ENCODE assay signal across 8 mouse cellular contexts in the genomic region with DNA sequence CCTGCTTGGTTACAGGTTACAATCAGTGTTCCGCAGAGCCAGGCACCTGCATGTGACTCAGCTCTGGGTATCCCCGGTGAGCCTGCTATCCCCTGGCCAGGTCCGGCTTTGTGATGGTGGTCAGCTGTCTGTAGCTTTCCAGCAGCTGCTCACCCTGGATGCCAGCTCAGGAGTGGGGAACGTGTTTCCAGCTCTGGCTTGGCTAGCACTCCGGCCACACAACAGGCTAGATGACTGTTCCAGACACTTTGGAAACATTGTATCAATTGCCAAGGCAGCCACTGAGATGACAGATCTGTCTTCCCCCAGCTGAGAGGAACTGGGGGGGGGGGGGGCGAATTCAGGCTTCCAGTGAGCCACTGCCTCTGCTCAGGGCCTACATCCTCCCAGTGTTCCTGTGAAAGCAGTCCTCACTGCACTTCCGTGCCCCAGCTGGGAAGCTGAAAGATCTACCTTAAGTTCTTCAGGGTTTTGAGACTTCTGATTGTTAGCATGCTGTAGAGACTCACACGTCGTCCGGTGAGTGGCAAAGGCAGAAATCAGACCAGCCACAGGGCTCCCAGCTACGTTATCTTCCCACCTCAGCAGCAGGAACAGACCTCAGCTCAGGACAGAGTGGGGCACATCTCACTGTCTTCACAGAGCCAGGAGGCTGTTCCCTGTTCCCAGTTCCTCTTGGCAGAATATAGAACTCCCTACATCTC.
A peak's percentile ranks its signal among the peaks of the same experiment; 100 is the strongest.
DNase-seq lines count a peak whose midpoint lies in the region; ATAC-seq and TF ChIP-seq lines count a peak whose summit lies in the region.

No protein-coding gene starts in this region.

- peak; percentile 19 for DNase-seq in CD4-positive, CD25-positive, alpha-beta regulatory T cell, adult 2 months (ENCODE audit: low read depth, low spot score)
- DNase-seq in 3T3-L1 (ENCODE audit: low read depth, low spot score) = peak; percentile 7
- DNase-seq in heart, adult 2 months = peak; percentile 60 to 83
- no peak for DNase-seq in embryo, embryonic 9.5 days (ENCODE audit: extremely low spot score)
- DNase-seq in layer of hippocampus, postnatal 25 days (ENCODE audit: extremely low spot score in 1 of 2, low spot score in 1 of 2) = no peak
- no peak for DNase-seq in right cerebral cortex, adult 18-20 months

- H3K36me3 ChIP-seq in heart, adult 2 months (ENCODE audit: control insufficient read depth, insufficient read depth, low read length) = no peaks in the 10 kb centered on the region
- H3K36me3 ChIP-seq in liver, embryonic 12.5 days = peaks cover 15% of the 10 kb centered on the region

- H3K27ac ChIP-seq in heart, adult 2 months = peak overlapping the region; percentile 75
- peak overlapping the region; percentile 40; the same call in 1 of the 2 replicates for H3K27ac ChIP-seq in liver, embryonic 12.5 days

- TF ChIP-seq EP300 in heart, adult 2 months (IDR thresholded peaks at IDR 0.05; ENCODE audit: insufficient read depth, low read depth, low read length) = peak; percentile 61; the same call in 1 of the 2 replicates

- no peak for TF ChIP-seq POLR2A in heart, adult 2 months (IDR thresholded peaks at IDR 0.05; ENCODE audit: insufficient read depth, low read depth, low read length)

- H3K4me1 ChIP-seq in heart, adult 2 months (ENCODE audit: control insufficient read depth, insufficient read depth, low read length) = peaks cover 17% of the 10 kb centered on the region
- peaks cover 75% of the 10 kb centered on the region for H3K4me1 ChIP-seq in liver, embryonic 12.5 days

- peak overlapping the region; percentile 31 for H3K4me2 ChIP-seq in liver, embryonic 12.5 days

- no peaks in the 10 kb centered on the region for H3K27me3 ChIP-seq in heart, adult 2 months (ENCODE audit: control insufficient read depth, insufficient read depth, low read length)
- no peaks in the 10 kb centered on the region for H3K27me3 ChIP-seq in liver, embryonic 12.5 days (replicated peaks)

- no peaks in the 10 kb centered on the region for H3K79me2 ChIP-seq in heart, adult 2 months (replicated peaks; ENCODE audit: control insufficient read depth, insufficient read depth, low read length)

- no peak overlapping the region for H3K4me3 ChIP-seq in heart, adult 2 months
- H3K4me3 ChIP-seq in liver, embryonic 12.5 days = no peak overlapping the region

- no peak overlapping the region for H3K9ac ChIP-seq in heart, adult 2 months (ENCODE audit: low read depth, low read length)
- H3K9ac ChIP-seq in liver, embryonic 12.5 days = no peak overlapping the region

- no peaks in the 10 kb centered on the region for H3K9me3 ChIP-seq in liver, embryonic 12.5 days (replicated peaks)

- intact Hi-C loops in heart, adult 2 months (cut with DNase I) = loop anchor here (5.0 kb wide), 2 partner anchors 36 to 86 kb away; a partner anchor contains a TSS

- WGBS in heart, adult 2 months = 20% methylated on average over 11 of the region's 11 CpGs
- 26% methylated on average over 11 of the region's 11 CpGs for WGBS in liver, embryonic 12.5 days (ENCODE audit: insufficient replicate concordance)

- TF ChIP-seq CTCF in heart, adult 2 months (IDR thresholded peaks at IDR 0.05) = no peak

- ATAC-seq in CD4-positive, CD25-positive, alpha-beta regulatory T cell, adult 4 months = no peak
- peak; percentile 70 for ATAC-seq in liver, embryonic 12.5 days

Comparison
In these comparisons a context has a peak if more than half of its experiments do, and no peak if none do; other contexts are left out.
1. DNase-seq: peak in CD4-positive, CD25-positive, alpha-beta regulatory T cell, adult 2 months (single experiment), 3T3-L1 (single experiment) and heart, adult 2 months (2 of 2); none in embryo, embryonic 9.5 days (single experiment), layer of hippocampus, postnatal 25 days (0 of 2) and right cerebral cortex, adult 18-20 months (single experiment).